Mouse (Mus musculus) forebrain, postnatal 0 days (tissue): Measurements from ENCODE around the gene Rfx6. TPM values are rescaled to one million over a fixed set of nuclear protein-coding genes. Genes with fewer than 3 reads are reported as not detected.

Experiments used
- ATAC-seq: fragments of 200-750 bp; cut with Nextera tagmentation; 2 replicates; pipeline ENCODE4 v1.8.0; 2017; ENCODE audit warnings: mild to moderate bottlenecking, moderate library complexity
- DNase-seq: peaks from one replicate; pipeline ENCODE4 v3.0.0-alpha.2; 2015
- H3K27ac ChIP-seq: fragments of 300-500 bp; sonication (generic); 2 replicates; pipeline ENCODE4 v1.5.1; 2014; ENCODE audit warnings: low read depth, mild to moderate bottlenecking, antibody characterized with exemption, low read length, moderate library complexity, mixed read lengths
- H3K27me3 ChIP-seq: fragments of 300-500 bp; sonication (generic); 2 replicates; pipeline ENCODE4 v1.6.1; 2014; ENCODE audit warnings: mild to moderate bottlenecking, low read length, mixed read lengths; ENCODE audit not compliant: insufficient read depth
- H3K36me3 ChIP-seq: fragments of 300-500 bp; sonication (generic); 2 replicates; pipeline ENCODE4 v1.6.1; 2014; ENCODE audit warnings: mild to moderate bottlenecking, moderate library complexity; ENCODE audit not compliant: insufficient read depth
- H3K4me1 ChIP-seq: fragments of 300-500 bp; sonication (generic); 2 replicates; pipeline ENCODE4 v1.6.1; 2014; ENCODE audit warnings: antibody characterized with exemption; ENCODE audit not compliant: insufficient read depth
- H3K4me2 ChIP-seq: fragments of 300-500 bp; sonication (generic); 2 replicates; pipeline ENCODE4 v1.6.1; 2014; ENCODE audit warnings: low read depth, mild to moderate bottlenecking, moderate library complexity
- H3K4me3 ChIP-seq: fragments of 300-500 bp; sonication (generic); 2 replicates; pipeline ENCODE4 v1.5.1; 2014; ENCODE audit warnings: low read depth, low read length, mixed read lengths
- H3K9ac ChIP-seq: fragments of 300-500 bp; sonication (generic); 2 replicates; pipeline ENCODE4 v1.6.1; 2014; ENCODE audit warnings: mild to moderate bottlenecking
- H3K9me3 ChIP-seq: fragments of 300-500 bp; sonication (generic); 2 replicates; pipeline ENCODE4 v1.6.1; 2016; ENCODE audit warnings: low read length
- CTCF ChIP-seq: sonication (generic); IDR thresholded peaks from 2 replicates; pipeline ENCODE4 v1.5.1; 2016; ENCODE audit warnings: antibody characterized with exemption, control low read depth, low read depth
- WGBS: fragments of 180-500 bp; shearing (Covaris S2); extraction: QIAGEN DNeasy Blood & Tissue Kit; methylation state at CpG from one replicate; pipeline ENCODE4 v1.1.7; 2014; 5-methylcytosine and 5-hydroxymethylcytosine counted together
- polyA plus RNA-seq: library from polyadenylated mRNA; unstranded; fragments of >200 nt; fragmentation: Nextera tagmentation; extraction: Ambion mirVana; gene quantifications from 2 replicates; pipeline ENCODE4 v1.2.1, GENCODE M21; 2015
- total RNA-seq: library from RNA; depleted of rRNA; stranded (reverse); fragments of >200 nt; gene quantifications from 2 replicates; pipeline ENCODE4 v1.2.3, GENCODE M21; 2014; rRNA removed

The Rfx6 gene
- 0.15 and 0.19 TPM in 2 replicates for total RNA-seq
- polyA plus RNA-seq: not detected in 2 replicates

GRCm38 (mm10) chr10:51677548-51678250 is at the start of gene Rfx6:
TSS of gene Rfx6 (plus strand) at chr10:51677756.
- Histone ChIP-seq H3K27me3 (peaks cover 22% of the 10 kb centered on the region), H3K4me1 (peaks cover 4% of the 10 kb centered on the region), H3K27ac (no peak within 1 kb of the TSS), H3K36me3 (no peaks in the 10 kb centered on the region), H3K9me3 (no peaks in the 10 kb centered on the region), H3K9ac (peak within 1 kb of the TSS; percentile 41), H3K4me3 (peak within 1 kb of the TSS; percentile 48), H3K4me2 (peak within 1 kb of the TSS; percentile 97)
- TF ChIP-seq CTCF: no peak
- ATAC-seq: peak; percentile 77
- DNase-seq: peak; percentile 29
- 2% methylated on average over 38 of the region's 38 CpGs for WGBS

GRCm38 (mm10) chr10:51631411-51632136 is 46.0 kb upstream of the Rfx6 start, which contains the start of gene Gprc6a:
TSS of gene Gprc6a (minus strand) at chr10:51631461.
- H3K9me3 ChIP-seq: no peaks in the 10 kb centered on the region
- TF ChIP-seq CTCF: no peak
- H3K4me1 ChIP-seq: no peaks in the 10 kb centered on the region
- H3K36me3 ChIP-seq: no peaks in the 10 kb centered on the region
- no peak within 1 kb of the TSS for H3K4me2 ChIP-seq
- H3K9ac ChIP-seq: no peak within 1 kb of the TSS
- 28% methylated on average over 8 of the region's 8 CpGs for WGBS
- no peak within 1 kb of the TSS for H3K27ac ChIP-seq
- no peaks in the 10 kb centered on the region for H3K27me3 ChIP-seq
- H3K4me3 ChIP-seq: no peak within 1 kb of the TSS
- ATAC-seq (0 out of 2 replicates have a peak, but pooled peaks have one; percentile 27), DNase-seq (no peak)

- ATAC-seq: no peak
- no peak overlapping the region for H3K4me3 ChIP-seq
- no peak for DNase-seq
- no peaks in the 10 kb centered on the region for H3K4me1 ChIP-seq
- no peaks in the 10 kb centered on the region for H3K27me3 ChIP-seq
- no peaks in the 10 kb centered on the region for H3K36me3 ChIP-seq
- H3K4me2 ChIP-seq: no peak overlapping the region
- 66% methylated on average over 3 of the region's 3 CpGs for WGBS
- TF ChIP-seq CTCF: no peak
- no peaks in the 10 kb centered on the region for H3K9me3 ChIP-seq
- H3K9ac ChIP-seq: no peak overlapping the region
- no peak overlapping the region for H3K27ac ChIP-seq
These were observed 27.9 kb upstream of the Rfx6 start for GRCm38 (mm10) chr10:51649506-51650221.

- no peak overlapping the region for H3K4me2 ChIP-seq
- H3K4me1 ChIP-seq: no peaks in the 10 kb centered on the region
- DNase-seq (peak; percentile 20), ATAC-seq (no peak; the same call in 1 of the 2 replicates)
- H3K27me3 ChIP-seq: no peaks in the 10 kb centered on the region
- no peaks in the 10 kb centered on the region for H3K36me3 ChIP-seq
- TF ChIP-seq CTCF: peak; percentile 18; the same call in 1 of the 2 replicates
- 63% methylated on average over 1 of the region's 1 CpGs for WGBS
- H3K27ac ChIP-seq: no peak overlapping the region
- no peak overlapping the region for H3K4me3 ChIP-seq
- H3K9me3 ChIP-seq: no peaks in the 10 kb centered on the region
- H3K9ac ChIP-seq: no peak overlapping the region
These were observed 20.2 kb upstream of the Rfx6 start for GRCm38 (mm10) chr10:51657324-51657723.

GRCm38 (mm10) chr10:51669334-51669733 is 8.2 kb upstream of the Rfx6 start:
- no peak overlapping the region for H3K4me2 ChIP-seq
- no peaks in the 10 kb centered on the region for H3K4me1 ChIP-seq
- H3K4me3 ChIP-seq: no peak overlapping the region
- ATAC-seq (no peak), DNase-seq (no peak)
- H3K9me3 ChIP-seq: no peaks in the 10 kb centered on the region
- no peak for TF ChIP-seq CTCF
- no peak overlapping the region for H3K27ac ChIP-seq
- no peaks in the 10 kb centered on the region for H3K27me3 ChIP-seq
- no peak overlapping the region for H3K9ac ChIP-seq
- no peaks in the 10 kb centered on the region for H3K36me3 ChIP-seq

GRCm38 (mm10) chr10:51671583-51671982 is 6.0 kb upstream of the Rfx6 start:
- Histone ChIP-seq H3K27ac (no peak overlapping the region), H3K4me3 (no peak overlapping the region), H3K4me1 (no peaks in the 10 kb centered on the region), H3K27me3 (0 out of 2 replicates have a peak, but pooled peaks cover 4% of the 10 kb centered on the region), H3K36me3 (no peaks in the 10 kb centered on the region), H3K9me3 (no peaks in the 10 kb centered on the region), H3K9ac (no peak overlapping the region), H3K4me2 (no peak overlapping the region)
- WGBS: 87% methylated on average over 4 of the region's 4 CpGs
- TF ChIP-seq CTCF: no peak
- DNase-seq: no peak
- ATAC-seq: no peak
